Mouse (Mus musculus) E14TG2a.4 (cell line): Measurements from ENCODE around the gene Gtf2e1.

Experiments used
- CTCF ChIP-seq: conservative IDR thresholded peaks from 2 replicates; pipeline ENCODE4 v1.5.1; 2014; ENCODE audit warnings: low read length
- POU5F1 ChIP-seq: IDR thresholded peaks from 2 replicates; pipeline ENCODE4 v1.6.1; 2014; ENCODE audit warnings: low read length, borderline replicate concordance

DNA sequence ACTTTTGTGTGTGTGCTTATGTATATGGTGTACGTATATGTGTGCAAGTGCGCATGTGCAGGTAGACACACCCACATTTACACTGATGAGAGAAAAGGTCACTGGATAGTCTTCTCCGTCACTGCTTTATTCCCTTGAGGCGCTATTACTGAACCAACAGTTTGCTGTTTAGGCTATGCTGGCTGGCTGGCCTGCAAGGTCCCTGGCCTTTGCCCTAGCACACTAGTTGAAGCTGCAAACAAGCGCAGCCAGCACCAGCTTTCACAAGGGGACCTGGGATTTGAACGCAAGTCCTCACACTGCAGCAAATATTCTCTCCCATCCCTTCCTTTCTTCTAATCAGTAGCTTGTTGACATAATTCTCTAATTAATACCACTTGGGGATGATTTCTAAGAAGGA is 9.4 kb downstream of the Gtf2e1 start:
- TF ChIP-seq POU5F1 (no peak), CTCF (no peak)
